Mouse (Mus musculus) heart, postnatal 0 days (tissue): ENCODE results near the gene Tmprss6.

Experiments used
- CTCF ChIP-seq: IDR thresholded peaks from 2 replicates; pipeline ENCODE4 v1.5.1; 2016; ENCODE audit warnings: antibody characterized with exemption, control low read depth, low read depth
- EP300 ChIP-seq: IDR thresholded peaks from 2 replicates; pipeline ENCODE4 v1.6.1; 2016; ENCODE audit warnings: antibody characterized with exemption, low read depth

- TF ChIP-seq CTCF (no peak), EP300 (peak; percentile 48; the same call in 1 of the 2 replicates)
Measured at GRCm38 (mm10) chr15:78406293-78406934, 62.0 kb downstream of the Tmprss6 start, which contains the start of gene Mpst.
